In the genomic region with DNA sequence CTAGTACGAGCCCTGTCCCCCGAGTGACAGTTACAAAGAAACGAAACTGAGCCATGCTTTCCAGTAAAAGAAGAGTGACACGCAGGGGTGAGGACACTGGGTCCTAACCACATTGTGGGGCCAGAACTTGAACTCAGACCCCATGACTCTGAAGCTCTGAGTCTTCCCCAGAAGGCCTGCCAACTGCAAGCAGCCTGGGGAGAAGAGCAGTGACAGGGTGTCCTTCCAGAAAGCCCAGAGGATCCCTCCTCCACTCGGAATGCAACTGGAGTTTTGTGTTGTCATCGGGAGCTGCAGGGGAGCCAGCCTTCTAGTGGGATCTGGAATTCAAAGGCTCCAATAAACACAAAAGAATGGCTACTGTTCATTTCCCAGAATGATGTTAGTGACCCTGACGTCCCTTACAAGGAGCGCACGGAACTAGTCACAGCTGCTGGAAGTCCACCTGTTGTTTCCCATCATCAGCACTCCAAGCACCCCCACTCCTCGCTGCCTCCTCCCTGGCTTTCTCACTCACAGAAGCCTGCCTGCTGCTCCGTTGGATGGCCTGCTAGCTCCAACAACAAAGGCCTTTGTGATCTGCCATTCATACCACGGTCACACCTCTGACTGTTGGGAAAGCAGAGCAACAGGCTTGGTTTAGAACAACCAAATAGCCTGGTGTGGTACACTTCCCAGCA, we compare ENCODE assay signal across 9 mouse cellular contexts. TPM values are rescaled to one million over a fixed set of nuclear protein-coding genes. Genes with fewer than 3 reads are reported as not detected.
DNase-seq lines count a peak whose midpoint lies in the region; ATAC-seq and TF ChIP-seq lines count a peak whose summit lies in the region.
"Had no signal": no experiment of that assay in that cellular context is flagged by ENCODE, and none has a peak within 500 bp of the region (broad histone marks: within the 10 kb centered on the region; RNA-seq: fewer than 3 reads in every experiment).

No protein-coding gene starts in this region.

- H3K4me1 ChIP-seq in embryonic fibroblast, embryonic 13.5 days (ENCODE audit: control insufficient read depth, insufficient read depth, low read length) = peaks cover 8% of the 10 kb centered on the region
- no peaks in the 10 kb centered on the region for H3K4me1 ChIP-seq in neural tube, embryonic 11.5 days (ENCODE audit: control insufficient read depth, insufficient read depth, low read length)
- peaks cover 38% of the 10 kb centered on the region for H3K4me1 ChIP-seq in thymus, adult 2 months (replicated peaks; ENCODE audit: control insufficient read depth, insufficient read depth, low read length)

- WGBS in neural tube, embryonic 11.5 days = 51% methylated on average over 12 of the region's 12 CpGs
- WGBS in thymus, adult 2 months = 95% methylated on average over 12 of the region's 12 CpGs

- no peak for TF ChIP-seq CTCF in left cerebral cortex, adult 2 months (IDR thresholded peaks at IDR 0.05)
- no peak for TF ChIP-seq CTCF in embryonic fibroblast, embryonic 13.5 days (IDR thresholded peaks at IDR 0.05; ENCODE audit: borderline replicate concordance, insufficient read depth, low read length)
- no peak for TF ChIP-seq CTCF in thymus, adult 2 months (IDR thresholded peaks at IDR 0.05; ENCODE audit: borderline replicate concordance, control insufficient read depth, extremely low read depth, insufficient read depth, low read length, poor library complexity)

- H3K9me3 ChIP-seq in neural tube, embryonic 11.5 days (ENCODE audit: control insufficient read depth, low read length) = no peaks in the 10 kb centered on the region

- intact Hi-C loops in left cerebral cortex, adult 2 months (cut with DNase I) = no loop called here

- no peak for TF ChIP-seq POLR2A in embryonic fibroblast, embryonic 13.5 days (IDR thresholded peaks at IDR 0.05; ENCODE audit: low read depth, low read length)
- no peak for TF ChIP-seq POLR2A in thymus, adult 2 months (IDR thresholded peaks at IDR 0.05; ENCODE audit: control insufficient read depth, extremely low read depth, insufficient read depth, low read length, poor library complexity)

- no peak overlapping the region for H3K9ac ChIP-seq in neural tube, embryonic 11.5 days (ENCODE audit: low read length)

- H3K4me2 ChIP-seq in neural tube, embryonic 11.5 days (ENCODE audit: low read depth) = no peak overlapping the region

- ATAC-seq in neural tube, embryonic 11.5 days (ENCODE audit: insufficient read depth, low FRiP score, low TSS enrichment) = no peak; the same call in 1 of the 2 replicates

- H3K27me3 ChIP-seq in neural tube, embryonic 11.5 days (ENCODE audit: control insufficient read depth, insufficient read depth, low read length) = no peaks in the 10 kb centered on the region
- H3K27me3 ChIP-seq in thymus, adult 2 months (ENCODE audit: control insufficient read depth, insufficient read depth, low read length) = no peaks in the 10 kb centered on the region

- H3K36me3 ChIP-seq in neural tube, embryonic 11.5 days (ENCODE audit: control insufficient read depth, insufficient read depth, low read length) = peaks cover 2% of the 10 kb centered on the region
- no peaks in the 10 kb centered on the region for H3K36me3 ChIP-seq in thymus, adult 2 months (ENCODE audit: control insufficient read depth, insufficient read depth, low read length)

- DNase-seq in left cerebral cortex, adult 2 months (ENCODE audit: extremely low spot score in 1 of 2, low spot score in 2 of 2) = no peak
- DNase-seq in left cerebral cortex, adult 9 months (ENCODE audit: low spot score in 2 of 2) = no peak
- peak; percentile 91 for DNase-seq in ZHBTc4 (ENCODE audit: low read depth, low spot score)
- DNase-seq in neural tube, embryonic 11.5 days (ENCODE audit: low spot score) = peak; percentile 31
- no peak for DNase-seq in thymus, adult 2 months
- DNase-seq in kidney, adult 18-20 months = no peak
- DNase-seq: cerebellum, adult 8-10 months; right cerebral cortex, postnatal 25 days had no signal

- H3K27ac ChIP-seq in left cerebral cortex, adult 2 months = peak overlapping the region; percentile 4; the same call in 1 of the 2 replicates
- peak overlapping the region; percentile 69; the same call in 1 of the 2 replicates for H3K27ac ChIP-seq in embryonic fibroblast, embryonic 13.5 days (ENCODE audit: insufficient read depth, low read length)
- peak overlapping the region; percentile 44; the same call in 1 of the 2 replicates for H3K27ac ChIP-seq in neural tube, embryonic 11.5 days (ENCODE audit: low read depth, low read length)
- H3K27ac ChIP-seq in thymus, adult 2 months (ENCODE audit: control insufficient read depth, insufficient read depth, low read length) = no peak overlapping the region

- no peak overlapping the region for H3K4me3 ChIP-seq in left cerebral cortex, adult 2 months
- no peak overlapping the region for H3K4me3 ChIP-seq in embryonic fibroblast, embryonic 13.5 days (ENCODE audit: insufficient read depth, low read length)
- H3K4me3 ChIP-seq in neural tube, embryonic 11.5 days (ENCODE audit: low read depth, low read length) = no peak overlapping the region
- no peak overlapping the region for H3K4me3 ChIP-seq in thymus, adult 2 months (ENCODE audit: control insufficient read depth, insufficient read depth, low read length)

RNA-seq across cellular contexts. Expression of a gene that starts 37.0 kb away (rescaled TPM):
- 1 to 10 TPM; 6.4 to 6.7 TPM for total RNA-seq in left cerebral cortex, adult 2 months (2021)
- polyA plus RNA-seq in embryonic fibroblast, embryonic 13.5 days (2011; ENCODE audit: insufficient read length, low read depth, missing spikeins) = 136 and 191 TPM in 2 replicates
- 11.2 and 11.3 TPM in 2 replicates for polyA plus RNA-seq in neural tube, embryonic 11.5 days (2014; fragmentation: Nextera tagmentation; extraction: Ambion mirVana)
- polyA plus RNA-seq in thymus, adult 2 months (2012; rRNA removed) = 15.0 and 17.4 TPM in 2 replicates

RNA-seq across cellular contexts. Expression of a gene that starts 43.4 kb away (rescaled TPM):
- total RNA-seq in left cerebral cortex, adult 2 months (2021) = 10 to 100 TPM; 14.5 to 15.4 TPM
- polyA plus RNA-seq in embryonic fibroblast, embryonic 13.5 days (2011; ENCODE audit: insufficient read length, low read depth, missing spikeins) = 10.8 and 12.1 TPM in 2 replicates
- polyA plus RNA-seq in neural tube, embryonic 11.5 days (2014; fragmentation: Nextera tagmentation; extraction: Ambion mirVana) = 7.5 and 8.7 TPM in 2 replicates
- polyA plus RNA-seq in thymus, adult 2 months (2012; rRNA removed) = 57.0 and 78.5 TPM in 2 replicates

RNA-seq across cellular contexts. Expression of a gene that starts 57.3 kb away (rescaled TPM):
- total RNA-seq in left cerebral cortex, adult 2 months (2021) = under 1 TPM; 0.77 to 0.97 TPM
- not detected in 2 replicates for polyA plus RNA-seq in embryonic fibroblast, embryonic 13.5 days (2011; ENCODE audit: insufficient read length, low read depth, missing spikeins)
- polyA plus RNA-seq in neural tube, embryonic 11.5 days (2014; fragmentation: Nextera tagmentation; extraction: Ambion mirVana) = 0.08 TPM in 1 of 2 replicates, not detected in the other
- 0.04 and 0.11 TPM in 2 replicates for polyA plus RNA-seq in thymus, adult 2 months (2012; rRNA removed)

RNA-seq across cellular contexts. Expression of a gene that starts 58.4 kb away (rescaled TPM):
- 100 to 1,000 TPM; 108 to 113 TPM for total RNA-seq in left cerebral cortex, adult 2 months (2021)
- 87.7 and 98.1 TPM in 2 replicates for polyA plus RNA-seq in embryonic fibroblast, embryonic 13.5 days (2011; ENCODE audit: insufficient read length, low read depth, missing spikeins)
- polyA plus RNA-seq in neural tube, embryonic 11.5 days (2014; fragmentation: Nextera tagmentation; extraction: Ambion mirVana) = 176 and 182 TPM in 2 replicates
- 170 and 192 TPM in 2 replicates for polyA plus RNA-seq in thymus, adult 2 months (2012; rRNA removed)

Comparison
In these comparisons a context has a peak if more than half of its experiments do, and no peak if none do; other contexts are left out.
1. DNase-seq: peak in ZHBTc4 (single experiment) and neural tube, embryonic 11.5 days (single experiment); none in left cerebral cortex, adult 2 months (0 of 2), left cerebral cortex, adult 9 months (0 of 2), thymus, adult 2 months (single experiment) and kidney, adult 18-20 months (single experiment).